ENCODE assay signal across 17 mouse cellular contexts in genomic region chr5:131177168-131177567, GRCm38 (mm10).
DNase-seq lines count a peak whose midpoint lies in the region; ATAC-seq and TF ChIP-seq lines count a peak whose summit lies in the region.
"Had no signal": no experiment of that assay in that cellular context is flagged by ENCODE, and none has a peak within 500 bp of the region (broad histone marks: within the 10 kb centered on the region; RNA-seq: fewer than 3 reads in every experiment).

No protein-coding gene starts in this region.

- peaks cover 13% of the 10 kb centered on the region for H3K4me1 ChIP-seq in forebrain, embryonic 12.5 days
- H3K4me1 ChIP-seq in midbrain, embryonic 14.5 days (ENCODE audit: control insufficient read depth, insufficient read depth, low read length): peaks cover 7% of the 10 kb centered on the region
- no peaks in the 10 kb centered on the region for H3K4me1 ChIP-seq in lung, postnatal 0 days (ENCODE audit: insufficient read depth, low read depth, low read length)

- no peak overlapping the region for H3K4me2 ChIP-seq in forebrain, embryonic 12.5 days
- H3K4me2 ChIP-seq in midbrain, embryonic 14.5 days (ENCODE audit: low read length): no peak overlapping the region
- no peak overlapping the region for H3K4me2 ChIP-seq in lung, postnatal 0 days (replicated peaks; ENCODE audit: low read depth, low read length)

- no peaks in the 10 kb centered on the region for H3K27me3 ChIP-seq in forebrain, embryonic 12.5 days
- H3K27me3 ChIP-seq in midbrain, embryonic 14.5 days (ENCODE audit: control insufficient read depth, insufficient read depth, low read length): no peaks in the 10 kb centered on the region
- H3K27me3 ChIP-seq in lung, postnatal 0 days (replicated peaks; ENCODE audit: insufficient read depth, low read length): no peaks in the 10 kb centered on the region

- peak; percentile 3 for DNase-seq in heart, adult 11 months
- no peak for DNase-seq in heart, postnatal 14 days
- peak; percentile 92 for DNase-seq in ES-CJ7 (ENCODE audit: low read depth, low spot score)
- peak; percentile 45 for DNase-seq in midbrain, embryonic 14.5 days
- no peak for DNase-seq in lung, postnatal 0 days (ENCODE audit: low spot score)
- DNase-seq in spleen, postnatal 4 days (ENCODE audit: low spot score in 2 of 2): no peak
- no peak for DNase-seq in ovary, postnatal 36 days (ENCODE audit: low spot score)
- DNase-seq: adrenal gland, adult 8-10 months; B cell, adult 2 months; cerebellum, postnatal 10 days; kidney, postnatal 14 days; layer of hippocampus, postnatal 36 days; right cerebral cortex, postnatal 25 days; thymus, postnatal 14 days had no signal

- no peak for TF ChIP-seq EP300 in lung, postnatal 0 days (IDR thresholded peaks at IDR 0.05)

- H3K9ac ChIP-seq in forebrain, embryonic 12.5 days: no peak overlapping the region
- no peak overlapping the region for H3K9ac ChIP-seq in midbrain, embryonic 14.5 days (replicated peaks; ENCODE audit: low read length)
- no peak overlapping the region for H3K9ac ChIP-seq in lung, postnatal 0 days (replicated peaks; ENCODE audit: low read depth)

- peak overlapping the region; percentile 42; the same call in 1 of the 2 replicates for H3K27ac ChIP-seq in forebrain, embryonic 12.5 days
- H3K27ac ChIP-seq in midbrain, embryonic 14.5 days (replicated peaks; ENCODE audit: low read depth, low read length): peak overlapping the region; percentile 55; the same call in 1 of the 2 replicates
- H3K27ac ChIP-seq in lung, postnatal 0 days (ENCODE audit: low read length): no peak overlapping the region
- H3K27ac ChIP-seq: heart, embryonic 10.5 days; macrophage had no signal

- no peaks in the 10 kb centered on the region for H3K9me3 ChIP-seq in forebrain, embryonic 12.5 days
- no peaks in the 10 kb centered on the region for H3K9me3 ChIP-seq in midbrain, embryonic 14.5 days (ENCODE audit: control insufficient read depth, low read length)
- no peaks in the 10 kb centered on the region for H3K9me3 ChIP-seq in lung, postnatal 0 days (ENCODE audit: low read length)
- H3K9me3 ChIP-seq: heart, embryonic 10.5 days had no signal

- no peaks in the 10 kb centered on the region for H3K36me3 ChIP-seq in forebrain, embryonic 12.5 days (replicated peaks)
- no peaks in the 10 kb centered on the region for H3K36me3 ChIP-seq in midbrain, embryonic 14.5 days (ENCODE audit: control insufficient read depth, insufficient read depth, low read length)
- no peaks in the 10 kb centered on the region for H3K36me3 ChIP-seq in lung, postnatal 0 days (ENCODE audit: insufficient read depth, low read length)
- H3K36me3 ChIP-seq: heart, embryonic 10.5 days had no signal

- no peak for TF ChIP-seq CTCF in lung, postnatal 0 days (IDR thresholded peaks at IDR 0.05)

- WGBS in forebrain, embryonic 12.5 days: 6% methylated on average over 2 of the region's 2 CpGs
- WGBS in midbrain, embryonic 14.5 days: 8% methylated on average over 2 of the region's 2 CpGs
- 53% methylated on average over 2 of the region's 2 CpGs for WGBS in lung, postnatal 0 days

- no peak overlapping the region for H3K4me3 ChIP-seq in forebrain, embryonic 12.5 days (replicated peaks)
- no peak overlapping the region for H3K4me3 ChIP-seq in midbrain, embryonic 14.5 days (replicated peaks; ENCODE audit: low read depth, low read length)
- H3K4me3 ChIP-seq in lung, postnatal 0 days (ENCODE audit: low read depth, low read length): no peak overlapping the region
- H3K4me3 ChIP-seq: heart, embryonic 10.5 days had no signal

- ATAC-seq in forebrain, embryonic 12.5 days (ENCODE audit: low FRiP score): peak; percentile 53; the same call in 1 of the 2 replicates
- no peak for ATAC-seq in midbrain, embryonic 14.5 days (ENCODE audit: low FRiP score, low TSS enrichment)
- ATAC-seq in lung, postnatal 0 days: no peak

- intact Hi-C loops in heart, postnatal 14 days (cut with DNase I): no loop called here

Comparison
In these comparisons a context has a peak if more than half of its experiments do, and no peak if none do; other contexts are left out.
1. DNase-seq: peak in heart, adult 11 months (single experiment), ES-CJ7 (single experiment) and midbrain, embryonic 14.5 days (single experiment); none in heart, postnatal 14 days (0 of 2), lung, postnatal 0 days (single experiment), spleen, postnatal 4 days (0 of 2) and ovary, postnatal 36 days (single experiment).